19 mouse cellular contexts compared by ENCODE assay signal in the genomic region with DNA sequence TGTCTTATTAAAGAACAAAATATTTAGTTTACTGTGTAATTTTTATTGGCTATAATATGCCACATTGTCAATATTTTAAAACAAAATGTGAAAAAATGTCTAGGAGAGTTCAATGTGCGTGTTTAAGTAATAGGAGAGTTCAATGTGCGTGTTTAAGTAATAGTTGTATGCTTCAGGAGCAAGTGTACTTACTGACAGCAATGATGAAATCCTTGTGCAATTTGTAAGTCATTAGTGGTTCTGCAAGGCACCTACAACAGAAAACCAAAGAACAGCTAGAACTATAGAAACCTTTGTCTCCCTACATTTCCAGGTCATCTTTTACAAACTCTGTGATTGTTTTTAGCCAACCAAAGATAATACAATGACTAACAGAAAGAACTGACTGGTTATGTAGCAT. TPM values are rescaled to one million over a fixed set of nuclear protein-coding genes. Genes with fewer than 3 reads are reported as not detected.
"Had no signal": no experiment of that assay in that cellular context is flagged by ENCODE, and none has a peak within 500 bp of the region (broad histone marks: within the 10 kb centered on the region; RNA-seq: fewer than 3 reads in every experiment).

No protein-coding gene starts in this region.

- DNase-seq: retina, postnatal 1 day; right cerebral cortex, adult 18-20 months; right cerebral cortex, postnatal 14 days; right cerebral cortex, postnatal 25 days; right cerebral cortex, postnatal 4 days; spleen, adult 18-20 months; thymus, adult 18-20 months; thymus, adult 2 months; thymus, postnatal 14 days; thymus, postnatal 25 days; thymus, postnatal 36 days; thymus, postnatal 4 days had no signal

- H3K4me3 ChIP-seq: neural tube, embryonic 13.5 days; neural tube, embryonic 15.5 days; stomach, embryonic 15.5 days had no signal

- H3K36me3 ChIP-seq: neural tube, embryonic 15.5 days; stomach, embryonic 15.5 days had no signal

- H3K27ac ChIP-seq: neural tube, embryonic 13.5 days; neural tube, embryonic 15.5 days; stomach, embryonic 15.5 days; stomach, postnatal 0 days had no signal

- H3K9ac ChIP-seq: neural tube, embryonic 13.5 days; neural tube, embryonic 15.5 days; stomach, embryonic 15.5 days had no signal

- H3K4me1 ChIP-seq: neural tube, embryonic 13.5 days; neural tube, embryonic 15.5 days; stomach, embryonic 15.5 days had no signal

- H3K27me3 ChIP-seq: neural tube, embryonic 13.5 days; neural tube, embryonic 15.5 days; stomach, embryonic 15.5 days had no signal

- H3K4me2 ChIP-seq: neural tube, embryonic 13.5 days; neural tube, embryonic 15.5 days; stomach, embryonic 15.5 days had no signal

- H3K9me3 ChIP-seq: neural tube, embryonic 15.5 days; stomach, embryonic 15.5 days had no signal

RNA-seq across cellular contexts. Expression of a gene that starts 43.5 kb away (rescaled TPM):
- polyA plus RNA-seq: small intestine, adult 2 months; spleen, adult 2 months; testis, adult 2 months had no signal
